Mouse (Mus musculus): Measurements from ENCODE around the gene Prkab1. TPM values are rescaled to one million over a fixed set of nuclear protein-coding genes. Genes with fewer than 3 reads are reported as not detected.

The Prkab1 gene
- polyA plus RNA-seq (2012; rRNA removed), result 59.0 and 67.4 TPM in 2 replicates

GRCm38 (mm10) chr5:116024327-116024739 is at the start of gene Prkab1:
TSS of gene Prkab1 (minus strand) at chr5:116024508.

Other genes with a start within 250 kb of the Prkab1 start
- 12.1 and 12.8 TPM in 2 replicates for gene Cit, start 179.2 kb downstream of the Prkab1 start, polyA plus RNA-seq (2012; rRNA removed)
- gene Tmem233, start 58.7 kb upstream of the Prkab1 start, polyA plus RNA-seq (2012; rRNA removed), result 0.04 and 0.82 TPM in 2 replicates

Measured in central nervous system, embryonic 18 days (tissue).